Mouse (Mus musculus) adrenal gland, postnatal 36 days (tissue): Measurements from ENCODE around the gene Psg22. TPM values are rescaled to one million over a fixed set of nuclear protein-coding genes. Genes with fewer than 3 reads are reported as not detected.

Experiments used
- total RNA-seq, 2 experiments: library from RNA; stranded (reverse); gene quantifications; 2 replicates each; pipeline ENCODE4 v1.2.3; 2021

The Psg22 gene
- total RNA-seq, 2 experiments from 2014 or later = not detected

Other genes starting within 250 kb of the Psg22 start
- not detected for gene Psg26, start 233.9 kb upstream of the Psg22 start, total RNA-seq
- gene Psg25, start 185.8 kb upstream of the Psg22 start, total RNA-seq = not detected
- gene Psg27, start 150.8 kb upstream of the Psg22 start, total RNA-seq = not detected
- gene Psg23, start 101.6 kb upstream of the Psg22 start, total RNA-seq = not detected
- gene Psg21, start 61.4 kb upstream of the Psg22 start, total RNA-seq = not detected
- not detected for gene Psg20, start 31.9 kb upstream of the Psg22 start, total RNA-seq
- not detected for gene Psg19, start 80.4 kb downstream of the Psg22 start, total RNA-seq
- not detected for gene Psg17, start 103.5 kb downstream of the Psg22 start, total RNA-seq
- 1 to 10 TPM; 5.4 to 7.2 TPM for gene Mill2, start 121.9 kb downstream of the Psg22 start, total RNA-seq
- 1 to 10 TPM in 1 of 2 experiments, under 1 TPM in 1; 0.56 to 1.3 TPM for gene Pglyrp1, start 153.2 kb downstream of the Psg22 start, total RNA-seq
- 10 to 100 TPM; 11.5 to 12.1 TPM for gene Ccdc61, start 192.3 kb downstream of the Psg22 start, total RNA-seq
- 1 to 10 TPM; 3.7 to 5.4 TPM for gene Nova2, start 207.8 kb downstream of the Psg22 start, total RNA-seq